Mouse (Mus musculus) lung, postnatal 36 days (tissue): Measurements from ENCODE around the gene Dennd5a.
"Not testable (repeated sequence)": the region's sequence is repeated elsewhere in the genome, so short reads cannot be mapped to it uniquely, and the experiment has no call there.

ENCODE experiments used
- DNase-seq: peaks from one replicate; pipeline ENCODE4 v3.0.0; 2022; ENCODE audit warnings: mixed read lengths

Gene Dennd5a

DNA sequence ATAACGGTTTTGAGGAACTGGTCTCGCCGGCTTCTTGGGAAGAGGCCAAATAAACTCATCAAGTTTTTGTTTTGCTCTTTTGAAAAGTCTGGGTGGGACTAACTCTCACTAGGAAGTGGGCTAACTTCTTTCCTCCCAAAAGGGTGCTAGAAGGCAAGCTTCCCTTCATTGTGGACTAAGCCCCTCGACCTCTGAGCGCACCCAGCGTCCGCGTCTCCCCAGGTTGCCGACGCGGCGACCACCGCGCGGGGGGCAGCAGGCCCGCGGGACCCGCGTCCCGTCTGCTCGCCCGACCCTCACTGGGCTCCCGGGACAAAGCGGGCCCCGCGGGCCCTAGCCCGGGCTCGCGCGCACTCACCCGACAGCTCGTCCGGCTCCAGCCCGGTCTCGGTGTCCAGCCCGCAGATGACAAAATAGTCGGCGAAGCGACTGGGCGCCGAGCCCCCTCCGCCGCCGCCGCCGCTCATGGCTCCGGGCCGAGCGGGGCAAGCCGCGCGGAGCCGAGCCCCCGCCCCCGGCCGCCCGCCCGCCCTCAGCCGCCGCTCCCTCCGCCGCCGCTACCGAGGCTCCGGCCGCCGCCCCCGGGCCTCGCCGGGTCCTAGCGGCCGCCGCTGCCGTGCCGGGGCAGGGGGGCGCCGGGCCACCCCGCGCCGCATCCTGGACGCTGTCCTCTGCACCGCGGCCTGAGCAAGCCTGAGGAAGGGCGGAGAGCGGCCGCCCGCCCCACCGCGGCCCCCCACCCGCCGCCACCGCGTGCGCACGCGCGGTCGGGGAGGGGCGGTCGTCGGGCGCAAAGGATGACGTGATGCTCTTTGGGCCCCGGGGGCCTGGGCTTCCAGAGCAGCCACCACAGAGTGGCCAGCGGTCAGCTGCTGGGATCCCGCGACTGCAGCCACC, at the start of gene Dennd5a:
Gene Dennd5a (minus strand): TSS at position 755 of the 897 bp plus-strand sequence.
- DNase-seq, result peak; percentile 77

DNA sequence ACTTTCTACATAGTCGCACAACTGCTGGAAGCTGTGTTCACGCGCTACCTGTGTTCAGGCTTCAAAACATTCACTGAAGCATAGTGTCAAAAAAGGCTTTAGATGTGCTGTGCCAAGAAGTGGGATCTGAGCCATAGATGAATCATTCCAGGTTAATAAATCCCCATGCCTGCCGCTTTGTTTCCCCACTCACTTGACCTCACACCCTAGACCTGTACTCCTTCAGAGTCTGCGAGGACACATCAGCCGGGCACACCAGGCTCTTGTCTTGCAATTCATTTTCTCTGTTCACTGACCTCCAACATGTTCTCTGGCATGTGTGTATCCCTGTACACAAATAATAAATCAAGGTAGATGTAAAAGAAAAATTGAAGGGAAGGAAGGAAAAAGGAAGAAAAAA, 48.8 kb upstream of the Dennd5a start:
- DNase-seq, result no peak

GRCm38 (mm10) chr7:110008513-110008912, 48.2 kb upstream of the Dennd5a start:
- no peak for DNase-seq

GRCm38 (mm10) chr7:110006471-110007195, 46.4 kb upstream of the Dennd5a start:
- DNase-seq, result no peak

DNA sequence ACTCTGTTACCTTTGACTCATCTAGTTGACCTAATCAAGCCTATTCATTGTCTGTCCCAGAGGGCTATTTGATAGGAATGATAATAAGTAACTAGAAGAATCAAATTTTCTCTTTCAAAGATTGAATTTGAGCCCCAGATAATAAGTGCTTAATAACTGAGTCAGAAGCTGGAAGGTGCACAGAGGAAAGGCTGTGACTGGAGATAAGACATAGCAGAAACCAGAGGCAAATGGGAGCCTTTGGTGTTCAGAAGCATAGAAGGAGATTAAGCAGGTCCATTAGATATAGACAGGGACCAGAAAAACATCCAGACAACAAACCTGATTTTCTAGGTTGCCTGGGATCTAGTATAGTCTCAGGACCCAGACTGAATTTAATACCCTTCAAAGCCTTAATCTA, 45.7 kb upstream of the Dennd5a start:
- DNase-seq, result no peak

DNA sequence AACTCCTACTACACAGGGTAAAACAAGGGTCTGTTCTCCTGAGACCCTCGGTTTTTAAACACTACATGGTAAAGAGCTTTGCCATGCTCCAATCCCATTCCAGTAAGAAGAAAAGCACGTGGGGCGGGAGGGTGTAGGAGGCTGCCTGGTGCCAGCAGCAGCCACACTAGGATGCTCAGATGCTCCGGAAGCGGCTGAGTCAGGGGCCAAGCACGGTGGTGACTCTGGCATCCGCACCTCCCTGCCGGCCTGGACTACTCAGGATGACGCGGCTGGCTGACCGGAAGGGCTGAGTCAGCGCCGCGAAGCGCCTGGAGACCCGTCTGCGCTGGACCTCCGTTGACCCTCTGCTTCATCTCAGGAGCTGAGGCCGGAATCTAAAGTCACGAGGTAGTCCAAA, 42.7 kb upstream of the Dennd5a start:
- DNase-seq, result peak; percentile 53

GRCm38 (mm10) chr7:110002092-110002491, 41.8 kb upstream of the Dennd5a start:
- DNase-seq, result no peak

- no peak for DNase-seq
Observed at GRCm38 (mm10) chr7:109998388-109998787, 38.1 kb upstream of the Dennd5a start.

DNA sequence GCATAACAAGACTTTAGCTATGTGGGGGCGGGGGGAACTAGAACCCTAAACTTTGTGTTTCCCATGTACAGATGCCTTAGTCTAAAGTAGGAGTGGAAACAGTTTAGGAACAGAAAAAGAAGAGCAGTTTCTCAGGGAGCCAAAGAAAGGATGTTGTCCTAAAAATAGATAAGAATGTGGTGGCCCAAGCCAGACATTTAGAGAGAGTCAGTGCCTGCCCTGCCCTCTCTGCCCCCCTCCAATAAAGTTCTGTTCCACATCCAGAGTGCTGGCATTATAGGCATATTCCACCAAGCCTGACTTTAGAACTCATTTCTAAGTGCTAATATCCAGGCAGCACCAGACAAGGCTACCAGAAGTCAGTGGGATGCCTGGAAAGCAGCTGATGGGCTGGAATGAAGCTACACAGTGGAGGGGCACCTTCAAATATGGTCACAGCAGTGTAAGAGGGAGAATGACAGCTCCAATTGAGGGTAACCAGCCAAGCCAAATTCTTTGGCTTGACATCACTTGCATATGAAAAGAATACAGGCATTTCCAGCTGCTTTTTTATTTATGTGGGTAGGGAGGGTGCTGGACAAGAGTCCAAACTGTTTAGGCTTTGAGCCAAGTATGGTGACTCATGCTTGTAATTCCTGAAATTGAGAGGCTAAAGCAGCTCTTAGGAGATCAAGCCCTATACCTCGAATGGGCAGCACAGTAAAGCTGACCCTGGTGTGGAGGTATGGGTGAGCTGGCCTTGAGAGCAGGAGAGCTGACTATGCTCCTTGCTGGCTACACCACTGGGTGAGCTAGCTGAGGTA, 33.1 kb upstream of the Dennd5a start:
- DNase-seq, result peak; percentile 84

DNA sequence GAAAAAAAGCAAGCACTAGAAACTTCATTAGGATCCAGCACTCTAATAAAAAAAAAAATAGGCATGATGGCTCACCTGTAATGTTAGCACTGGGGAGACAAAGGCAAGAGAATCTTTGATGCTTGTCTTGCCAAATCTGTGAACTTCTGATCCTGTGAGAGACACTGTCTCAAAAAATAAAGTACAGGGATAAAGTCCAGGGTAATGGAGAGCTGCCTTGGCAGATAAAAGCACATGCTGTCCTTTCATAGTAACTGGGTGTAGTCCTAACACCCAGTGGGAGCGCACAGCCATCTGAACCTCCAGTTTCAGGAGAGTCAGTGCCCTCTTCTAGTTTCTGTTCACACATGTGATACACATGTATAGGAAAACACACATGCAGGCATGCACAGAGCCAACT, 31.0 kb upstream of the Dennd5a start:
- no peak for DNase-seq

DNA sequence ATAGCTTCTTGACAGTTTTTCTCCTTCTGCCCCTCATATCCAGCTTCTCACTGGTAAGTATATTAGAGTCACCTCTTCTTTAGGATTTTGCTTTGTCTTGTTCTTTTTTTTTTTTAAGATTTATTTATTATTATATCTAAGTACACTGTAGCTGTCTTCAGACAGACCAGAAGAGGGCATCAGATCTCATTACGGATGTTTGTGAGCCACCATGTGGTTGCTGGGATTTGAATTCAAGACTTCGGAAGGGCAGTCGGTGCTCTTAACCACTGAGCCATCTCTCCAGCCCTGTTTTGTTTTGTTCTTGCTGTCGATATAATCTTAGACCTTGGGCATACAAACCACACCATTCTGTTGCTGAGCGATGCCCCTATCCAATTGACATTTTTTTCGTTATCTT, 26.5 kb upstream of the Dennd5a start, which contains the start of gene Tmem41b:
Gene Tmem41b (minus strand): TSS at position 155 of the 400 bp plus-strand sequence.
- peak; percentile 54 for DNase-seq

DNA sequence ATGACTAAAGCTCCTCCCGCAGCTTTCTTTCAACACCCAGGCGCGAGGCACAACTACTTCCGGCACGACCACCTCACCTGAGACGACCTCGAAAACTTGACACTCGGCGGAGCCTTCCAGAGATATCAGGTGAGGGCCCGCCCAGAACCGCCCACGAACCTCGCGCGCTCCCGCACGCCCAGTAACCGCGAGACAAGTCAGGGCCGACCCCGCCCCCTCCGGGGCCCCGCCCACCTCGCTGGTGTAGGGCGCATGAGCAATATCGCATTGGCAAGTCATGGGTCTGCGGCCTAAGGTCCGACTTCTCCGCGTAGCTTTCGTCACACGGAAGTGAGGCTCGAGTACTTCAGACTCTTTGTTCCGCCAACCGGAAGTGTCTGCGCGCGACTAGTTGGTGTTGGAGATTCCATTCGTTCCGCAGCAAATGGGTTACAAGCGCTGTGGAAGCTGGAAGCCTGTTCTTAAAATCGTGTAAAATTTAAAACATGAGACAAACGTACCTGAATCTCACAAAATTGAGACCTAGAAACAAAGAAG, 25.9 kb upstream of the Dennd5a start:
- peak; percentile 100 for DNase-seq

GRCm38 (mm10) chr7:109985661-109986132, 25.4 kb upstream of the Dennd5a start:
- peak; percentile 30 for DNase-seq

DNA sequence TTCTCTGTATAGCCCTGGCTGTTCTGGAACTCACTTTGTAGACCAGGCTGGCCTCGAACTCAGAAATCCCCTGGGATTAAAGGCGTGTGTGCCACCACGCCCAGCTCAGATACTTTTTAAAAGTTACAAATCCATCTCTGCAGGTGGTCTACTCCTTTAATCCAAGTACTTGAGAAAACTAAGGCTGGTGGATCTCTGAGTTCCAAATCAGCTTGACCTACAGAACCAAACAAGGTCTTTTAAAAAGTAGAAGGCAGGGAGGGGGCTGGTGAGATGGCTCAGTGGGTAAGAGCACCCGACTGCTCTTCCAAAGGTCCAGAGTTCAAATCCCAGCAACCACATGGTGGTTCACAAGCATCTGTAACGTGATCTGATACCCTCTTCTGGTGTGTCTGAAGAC, 24.3 kb upstream of the Dennd5a start:
- not testable (repeated sequence) for DNase-seq

- DNase-seq, result peak; percentile 56
Observed at GRCm38 (mm10) chr7:109977131-109977530, 16.9 kb upstream of the Dennd5a start.

GRCm38 (mm10) chr7:109975966-109976715, 15.9 kb upstream of the Dennd5a start:
- DNase-seq, result no peak

DNA sequence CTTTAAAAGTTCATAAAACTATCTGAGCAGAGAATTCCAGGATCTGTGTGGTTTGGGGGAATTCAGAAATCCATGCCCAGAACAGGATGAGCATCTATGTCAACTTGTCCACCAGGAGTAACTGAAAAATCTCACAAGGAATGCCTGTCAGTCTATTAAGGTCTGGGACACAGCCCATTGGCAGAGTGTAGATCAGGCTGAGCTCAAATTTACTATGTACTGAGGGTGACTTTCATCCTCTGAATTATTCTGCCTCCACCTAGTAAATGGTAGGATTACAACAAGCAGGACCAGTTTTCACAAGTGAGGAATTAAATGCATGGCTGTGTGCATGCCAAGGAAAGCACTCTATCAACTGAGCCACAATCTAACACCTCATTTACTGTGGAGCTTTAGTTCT, 9.3 kb upstream of the Dennd5a start:
- no peak for DNase-seq

DNA sequence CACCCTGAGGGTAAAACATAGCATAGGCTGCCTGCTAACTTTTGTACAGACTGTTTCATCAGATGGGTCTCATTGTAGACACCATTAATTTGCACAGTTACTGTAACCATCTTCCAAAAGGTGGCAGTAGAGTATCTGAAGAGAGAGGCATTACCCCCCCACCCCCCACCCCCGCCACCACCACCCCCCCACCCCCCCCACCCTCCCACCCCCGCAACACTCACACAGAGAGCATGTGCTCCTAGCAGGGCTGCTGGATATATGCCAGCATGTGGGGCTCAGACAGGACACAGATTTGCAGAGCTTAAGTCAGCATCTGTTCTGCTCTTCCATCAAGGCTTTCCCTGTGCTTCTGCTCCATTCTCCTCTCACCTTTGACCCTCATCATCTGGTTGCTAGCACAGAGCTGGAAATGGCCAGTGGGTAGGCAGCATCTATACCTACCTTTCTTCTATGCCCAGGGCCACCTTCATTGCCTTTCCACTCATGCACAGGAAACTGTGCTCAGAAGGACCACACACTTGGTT, 8.7 kb upstream of the Dennd5a start:
- DNase-seq, result peak; percentile 52

DNA sequence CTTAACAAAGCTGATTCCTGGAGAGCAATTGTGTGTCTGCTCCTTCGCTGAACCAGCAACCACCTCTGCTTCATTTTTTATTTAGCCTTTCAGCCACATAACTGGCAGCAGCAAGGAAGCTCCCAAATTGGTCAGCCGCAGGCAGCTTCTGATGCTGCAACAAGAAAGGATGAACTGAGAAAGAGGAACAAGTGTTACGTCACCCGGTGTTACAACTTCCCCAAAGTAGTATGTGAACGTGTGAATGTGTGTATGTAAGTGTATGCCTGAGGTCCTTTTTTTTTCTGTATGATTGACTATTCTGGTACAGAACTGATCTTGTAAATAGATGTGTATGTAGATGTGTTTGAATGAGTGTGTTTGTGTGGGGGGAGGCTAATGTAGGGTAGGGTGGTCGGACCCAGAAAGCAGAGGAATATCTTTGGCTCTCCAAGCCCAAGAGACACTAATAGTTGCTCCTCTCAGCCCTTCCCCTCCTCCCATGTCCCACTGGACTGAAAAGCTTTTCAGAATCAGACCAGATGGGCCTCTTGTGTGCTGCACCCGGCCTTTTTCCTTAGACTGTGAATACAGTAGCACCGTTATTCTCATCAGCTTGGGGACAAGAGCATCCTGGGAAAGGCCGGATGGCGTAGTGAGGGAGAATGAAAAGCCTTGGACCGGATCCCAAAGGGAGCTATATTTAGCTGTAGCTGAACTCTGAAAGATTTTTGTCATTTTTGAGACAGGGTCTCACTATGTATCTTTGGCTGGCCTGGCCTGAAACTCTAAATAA, 7.7 kb upstream of the Dennd5a start:
- peak; percentile 72 for DNase-seq

DNA sequence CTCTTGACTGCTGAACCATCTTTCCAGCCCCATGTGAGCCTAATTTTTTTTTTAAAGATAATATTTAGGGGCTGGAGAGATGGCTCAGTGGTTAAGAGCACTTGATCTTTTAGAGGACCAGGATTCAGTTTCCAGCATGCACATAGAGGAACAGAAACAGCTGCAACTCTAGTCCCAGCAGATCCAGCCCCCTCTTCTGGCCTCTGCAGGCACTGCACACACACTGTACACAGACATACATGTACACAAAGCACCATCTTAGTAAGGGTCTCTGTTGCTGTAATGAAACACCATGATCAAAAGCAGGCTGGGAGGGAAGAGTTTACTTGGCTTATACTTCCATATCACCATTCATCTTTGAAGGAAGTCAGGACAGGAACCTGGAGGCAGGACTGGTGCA, 5.4 kb upstream of the Dennd5a start:
- DNase-seq, result no peak

- no peak for DNase-seq
Observed at GRCm38 (mm10) chr7:109963707-109964106, 3.4 kb upstream of the Dennd5a start.
